Mouse (Mus musculus) heart, postnatal 0 days (tissue): ENCODE results near the gene Dusp12.

ENCODE experiments used
- CTCF ChIP-seq: IDR thresholded peaks from 2 replicates; pipeline ENCODE4 v1.5.1; 2016; ENCODE audit warnings: antibody characterized with exemption, control low read depth, low read depth
- EP300 ChIP-seq: IDR thresholded peaks from 2 replicates; pipeline ENCODE4 v1.6.1; 2016; ENCODE audit warnings: antibody characterized with exemption, low read depth

DNA sequence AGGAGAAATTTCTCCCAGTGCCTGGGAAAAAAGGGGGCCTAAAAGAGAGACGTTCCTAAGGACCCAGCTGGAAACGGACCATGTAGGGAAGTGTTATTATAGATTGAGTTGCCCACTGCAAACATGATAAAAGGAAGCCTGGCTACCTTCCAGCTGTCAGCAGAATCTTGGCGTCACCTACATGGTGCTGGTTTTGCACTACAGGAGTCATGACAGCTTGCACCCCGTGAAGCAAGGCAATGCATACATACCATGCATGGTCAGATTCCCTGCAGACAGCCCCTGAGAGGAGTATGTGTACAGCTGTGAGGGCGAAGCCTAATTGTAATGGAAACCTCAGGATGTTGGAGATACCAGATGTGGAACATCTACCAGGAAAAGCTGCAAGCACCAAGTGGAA, 30.3 kb upstream of the Dusp12 start:
- TF ChIP-seq CTCF (no peak), EP300 (no peak)
